ENCODE assay signal across 19 mouse cellular contexts in genomic region chr9:43700226-43700579, GRCm38 (mm10). TPM values are rescaled to one million over a fixed set of nuclear protein-coding genes. Genes with fewer than 3 reads are reported as not detected.
DNase-seq lines count a peak whose midpoint lies in the region; ATAC-seq lines count a peak whose summit lies in the region.
"Had no signal": no experiment of that assay in that cellular context is flagged by ENCODE, and none has a peak within 500 bp of the region (broad histone marks: within the 10 kb centered on the region; RNA-seq: fewer than 3 reads in every experiment).

No protein-coding gene starts in this region.

- H3K4me2 ChIP-seq in embryonic facial prominence, embryonic 14.5 days (ENCODE audit: low read depth, low read length), result no peak overlapping the region
- no peak overlapping the region for H3K4me2 ChIP-seq in hindbrain, embryonic 11.5 days (replicated peaks; ENCODE audit: low read depth, low read length)
- no peak overlapping the region for H3K4me2 ChIP-seq in midbrain, embryonic 14.5 days (ENCODE audit: low read length)
- H3K4me2 ChIP-seq: heart, embryonic 15.5 days; liver, embryonic 11.5 days had no signal

- H3K36me3 ChIP-seq in embryonic facial prominence, embryonic 14.5 days (ENCODE audit: control insufficient read depth, insufficient read depth, low read length), result no peaks in the 10 kb centered on the region
- H3K36me3 ChIP-seq in embryonic facial prominence, embryonic 10.5 days (replicated peaks), result no peaks in the 10 kb centered on the region
- no peaks in the 10 kb centered on the region for H3K36me3 ChIP-seq in hindbrain, embryonic 11.5 days (ENCODE audit: control insufficient read depth, insufficient read depth, low read length)
- H3K36me3 ChIP-seq in midbrain, embryonic 14.5 days (ENCODE audit: control insufficient read depth, insufficient read depth, low read length), result no peaks in the 10 kb centered on the region
- H3K36me3 ChIP-seq: G1E; heart, embryonic 15.5 days had no signal

- H3K27ac ChIP-seq in embryonic facial prominence, embryonic 14.5 days (replicated peaks; ENCODE audit: low read depth, low read length), result no peak overlapping the region
- no peak overlapping the region for H3K27ac ChIP-seq in embryonic facial prominence, embryonic 10.5 days (replicated peaks)
- H3K27ac ChIP-seq in hindbrain, embryonic 11.5 days (ENCODE audit: low read depth, low read length), result peak overlapping the region; percentile 71
- peak overlapping the region; percentile 47; the same call in 1 of the 2 replicates for H3K27ac ChIP-seq in midbrain, embryonic 14.5 days (replicated peaks; ENCODE audit: low read depth, low read length)
- H3K27ac ChIP-seq: heart, embryonic 15.5 days had no signal

- no peak overlapping the region for H3K4me3 ChIP-seq in embryonic facial prominence, embryonic 14.5 days (ENCODE audit: low read depth, low read length)
- H3K4me3 ChIP-seq in embryonic facial prominence, embryonic 10.5 days, result no peak overlapping the region
- H3K4me3 ChIP-seq in hindbrain, embryonic 11.5 days (ENCODE audit: low read depth, low read length), result no peak overlapping the region
- no peak overlapping the region for H3K4me3 ChIP-seq in midbrain, embryonic 14.5 days (replicated peaks; ENCODE audit: low read depth, low read length)
- H3K4me3 ChIP-seq: erythroblast, embryonic 14.5 days; heart, embryonic 15.5 days had no signal

- no peaks in the 10 kb centered on the region for H3K4me1 ChIP-seq in embryonic facial prominence, embryonic 14.5 days (ENCODE audit: control insufficient read depth, insufficient read depth, low read length)
- peaks cover 5% of the 10 kb centered on the region; the same call in 1 of the 2 replicates for H3K4me1 ChIP-seq in embryonic facial prominence, embryonic 10.5 days
- no peaks in the 10 kb centered on the region; the same call in 1 of the 2 replicates for H3K4me1 ChIP-seq in hindbrain, embryonic 11.5 days (replicated peaks; ENCODE audit: control insufficient read depth, insufficient read depth, low read length)
- H3K4me1 ChIP-seq in midbrain, embryonic 14.5 days (ENCODE audit: control insufficient read depth, insufficient read depth, low read length), result peaks cover 11% of the 10 kb centered on the region
- H3K4me1 ChIP-seq: heart, embryonic 15.5 days had no signal

- DNase-seq in embryonic facial prominence, embryonic 14.5 days (ENCODE audit: low spot score), result peak; percentile 36
- no peak for DNase-seq in embryonic facial prominence, embryonic 10.5 days (ENCODE audit: low spot score)
- peak; percentile 78 for DNase-seq in brain, embryonic 18.5 days (ENCODE audit: low read depth, low spot score)
- DNase-seq in hindbrain, embryonic 11.5 days (ENCODE audit: low spot score), result no peak
- peak; percentile 46 for DNase-seq in midbrain, embryonic 14.5 days
- no peak for DNase-seq in frontal cortex, postnatal 10 days (ENCODE audit: low spot score in 2 of 2)
- DNase-seq in left cerebral cortex, adult 8-10 months (ENCODE audit: low spot score in 2 of 2), result no peak
- no peak for DNase-seq in thymus, postnatal 36 days
- DNase-seq: cerebellum, postnatal 25 days; kidney, adult 18-20 months; kidney, postnatal 10 days; lung, adult 2 months; lung, postnatal 4 days; thymus, adult 18-20 months had no signal

- peak; percentile 53; the same call in 1 of the 2 replicates for ATAC-seq in embryonic facial prominence, embryonic 14.5 days (ENCODE audit: low read depth)
- ATAC-seq in hindbrain, embryonic 11.5 days (ENCODE audit: low FRiP score), result peak; percentile 28; the same call in 1 of the 2 replicates
- peak; percentile 38; the same call in 1 of the 2 replicates for ATAC-seq in midbrain, embryonic 14.5 days (ENCODE audit: low FRiP score, low TSS enrichment)
- ATAC-seq: CD4-positive, CD25-positive, alpha-beta regulatory T cell, adult 4 months had no signal

- no peak overlapping the region for H3K9ac ChIP-seq in embryonic facial prominence, embryonic 14.5 days (ENCODE audit: low read depth, low read length)
- H3K9ac ChIP-seq in hindbrain, embryonic 11.5 days (ENCODE audit: low read depth, low read length), result no peak overlapping the region
- no peak overlapping the region for H3K9ac ChIP-seq in midbrain, embryonic 14.5 days (replicated peaks; ENCODE audit: low read length)
- H3K9ac ChIP-seq: heart, embryonic 15.5 days had no signal

- H3K9me3 ChIP-seq in embryonic facial prominence, embryonic 14.5 days (ENCODE audit: control insufficient read depth, low read length), result no peaks in the 10 kb centered on the region
- no peaks in the 10 kb centered on the region for H3K9me3 ChIP-seq in embryonic facial prominence, embryonic 10.5 days
- H3K9me3 ChIP-seq in hindbrain, embryonic 11.5 days (ENCODE audit: control insufficient read depth, low read length), result no peaks in the 10 kb centered on the region
- H3K9me3 ChIP-seq in midbrain, embryonic 14.5 days (ENCODE audit: control insufficient read depth, low read length), result no peaks in the 10 kb centered on the region
- H3K9me3 ChIP-seq: heart, embryonic 15.5 days had no signal

- 53% methylated on average over 3 of the region's 3 CpGs for WGBS in embryonic facial prominence, embryonic 14.5 days
- 79% methylated on average over 3 of the region's 3 CpGs for WGBS in embryonic facial prominence, embryonic 10.5 days
- WGBS in hindbrain, embryonic 11.5 days, result 69% methylated on average over 3 of the region's 3 CpGs
- 61% methylated on average over 3 of the region's 3 CpGs for WGBS in midbrain, embryonic 14.5 days

- H3K27me3 ChIP-seq in embryonic facial prominence, embryonic 14.5 days (replicated peaks; ENCODE audit: control insufficient read depth, insufficient read depth, low read length), result no peaks in the 10 kb centered on the region
- no peaks in the 10 kb centered on the region for H3K27me3 ChIP-seq in embryonic facial prominence, embryonic 10.5 days (replicated peaks; ENCODE audit: low read depth, poor library complexity, severe bottlenecking)
- H3K27me3 ChIP-seq in hindbrain, embryonic 11.5 days (ENCODE audit: control insufficient read depth, insufficient read depth, low read length), result no peaks in the 10 kb centered on the region
- H3K27me3 ChIP-seq in midbrain, embryonic 14.5 days (ENCODE audit: control insufficient read depth, insufficient read depth, low read length), result no peaks in the 10 kb centered on the region

RNA-seq across cellular contexts. Expression of gene Nectin1, which starts 43.6 kb away (rescaled TPM):
- polyA plus RNA-seq in embryonic facial prominence, embryonic 14.5 days (2014; fragmentation: Nextera tagmentation; extraction: Ambion mirVana), result 9.0 and 10.1 TPM in 2 replicates
- polyA plus RNA-seq in embryonic facial prominence, embryonic 10.5 days (2016; fragmentation: Nextera tagmentation; extraction: Ambion mirVana), result 5.0 TPM in 2 replicates
- polyA plus RNA-seq in hindbrain, embryonic 11.5 days (2014; fragmentation: Nextera tagmentation; extraction: Ambion mirVana), result 8.5 and 10.9 TPM in 2 replicates
- 16.7 and 21.0 TPM in 2 replicates for polyA plus RNA-seq in midbrain, embryonic 14.5 days (2014; fragmentation: Nextera tagmentation; extraction: Ambion mirVana)
- 10 to 100 TPM; 53.8 to 66.5 (median 60.4) TPM for total RNA-seq in left cerebral cortex, adult 8-10 months (2022)
- polyA plus RNA-seq: G1E had no signal

Comparison
In these comparisons a context has a peak if more than half of its experiments do, and no peak if none do; other contexts are left out.
1. DNase-seq: peak in embryonic facial prominence, embryonic 14.5 days (single experiment), brain, embryonic 18.5 days (single experiment) and midbrain, embryonic 14.5 days (single experiment); none in embryonic facial prominence, embryonic 10.5 days (single experiment), hindbrain, embryonic 11.5 days (single experiment), frontal cortex, postnatal 10 days (0 of 2), left cerebral cortex, adult 8-10 months (0 of 2) and thymus, postnatal 36 days (0 of 2).
2. H3K27ac ChIP-seq: peak in hindbrain, embryonic 11.5 days (single experiment) and midbrain, embryonic 14.5 days (single experiment); none in embryonic facial prominence, embryonic 14.5 days (single experiment) and embryonic facial prominence, embryonic 10.5 days (single experiment).
3. Peak in every context shown above with its lines, with median percentiles within 50 percentile points of each other: ATAC-seq.